Mouse (Mus musculus) C2C12 (cell line): Measurements from ENCODE around the gene Lmtk3. TPM values are rescaled to one million over a fixed set of nuclear protein-coding genes. Genes with fewer than 3 reads are reported as not detected.

Source experiments
- H3K27me3 ChIP-seq: one replicate; pipeline ENCODE4 v1.6.1; 2011; ENCODE audit not compliant: control insufficient read depth, insufficient read depth, insufficient read length
- H3K36me3 ChIP-seq: one replicate; pipeline ENCODE4 v1.6.1; 2011; ENCODE audit not compliant: control insufficient read depth, insufficient read depth
- H3K4me3 ChIP-seq: one replicate; pipeline ENCODE4 v1.5.1; 2011; ENCODE audit warnings: mild to moderate bottlenecking, control low read depth; ENCODE audit not compliant: poor library complexity, insufficient read depth, severe bottlenecking
- H3K79me2 ChIP-seq: one replicate; pipeline ENCODE4 v1.6.1; 2011; ENCODE audit not compliant: control insufficient read depth, insufficient read depth
- H3K79me3 ChIP-seq: one replicate; pipeline ENCODE4 v1.6.1; 2011; ENCODE audit warnings: low read depth, control low read depth
- H3ac ChIP-seq: one replicate; pipeline ENCODE3; 2011; ENCODE audit warnings: low read depth; ENCODE audit not compliant: control insufficient read depth, insufficient read length
- CEBPB ChIP-seq: IDR thresholded peaks from one replicate; pipeline ENCODE4 v1.6.1; 2011; ENCODE audit warnings: low read depth, mild to moderate bottlenecking, control low read depth, moderate library complexity
- CTCF ChIP-seq: IDR thresholded peaks from one replicate; pipeline ENCODE4 v1.5.1; 2011; ENCODE audit not compliant: control insufficient read depth, insufficient read depth, insufficient read length
- FOSL1 ChIP-seq: IDR thresholded peaks from one replicate; pipeline ENCODE4 v1.8.0; 2011; ENCODE audit warnings: mild to moderate bottlenecking, low read length; ENCODE audit not compliant: poor library complexity, insufficient read depth, severe bottlenecking
- MAX ChIP-seq: IDR thresholded peaks from one replicate; pipeline ENCODE4 v1.6.1; 2011; ENCODE audit warnings: mild to moderate bottlenecking, control low read depth
- MYOD1 ChIP-seq: IDR thresholded peaks from one replicate; pipeline ENCODE4 v1.6.1; 2011; ENCODE audit warnings: low read depth; ENCODE audit not compliant: control insufficient read depth, insufficient read length
- MYOG ChIP-seq: IDR thresholded peaks from one replicate; pipeline ENCODE4 v1.6.1; 2011; ENCODE audit not compliant: control insufficient read depth, insufficient read length; ENCODE audit errors: extremely low read depth
- USF1 ChIP-seq: IDR thresholded peaks from one replicate; pipeline ENCODE4 v1.6.1; 2011; ENCODE audit warnings: low read depth, mild to moderate bottlenecking, control low read depth, moderate library complexity
- polyA plus RNA-seq: library from polyadenylated mRNA; unstranded; fragments of >200 nt; fragmentation: generic; extraction: Trizol; gene quantifications from one replicate; pipeline ENCODE4 v1.2.1, GENCODE M21; 2012; ENCODE audit warnings: missing spikeins

Lmtk3 gene
- polyA plus RNA-seq, 1 experiment = 0.27 TPM

DNA sequence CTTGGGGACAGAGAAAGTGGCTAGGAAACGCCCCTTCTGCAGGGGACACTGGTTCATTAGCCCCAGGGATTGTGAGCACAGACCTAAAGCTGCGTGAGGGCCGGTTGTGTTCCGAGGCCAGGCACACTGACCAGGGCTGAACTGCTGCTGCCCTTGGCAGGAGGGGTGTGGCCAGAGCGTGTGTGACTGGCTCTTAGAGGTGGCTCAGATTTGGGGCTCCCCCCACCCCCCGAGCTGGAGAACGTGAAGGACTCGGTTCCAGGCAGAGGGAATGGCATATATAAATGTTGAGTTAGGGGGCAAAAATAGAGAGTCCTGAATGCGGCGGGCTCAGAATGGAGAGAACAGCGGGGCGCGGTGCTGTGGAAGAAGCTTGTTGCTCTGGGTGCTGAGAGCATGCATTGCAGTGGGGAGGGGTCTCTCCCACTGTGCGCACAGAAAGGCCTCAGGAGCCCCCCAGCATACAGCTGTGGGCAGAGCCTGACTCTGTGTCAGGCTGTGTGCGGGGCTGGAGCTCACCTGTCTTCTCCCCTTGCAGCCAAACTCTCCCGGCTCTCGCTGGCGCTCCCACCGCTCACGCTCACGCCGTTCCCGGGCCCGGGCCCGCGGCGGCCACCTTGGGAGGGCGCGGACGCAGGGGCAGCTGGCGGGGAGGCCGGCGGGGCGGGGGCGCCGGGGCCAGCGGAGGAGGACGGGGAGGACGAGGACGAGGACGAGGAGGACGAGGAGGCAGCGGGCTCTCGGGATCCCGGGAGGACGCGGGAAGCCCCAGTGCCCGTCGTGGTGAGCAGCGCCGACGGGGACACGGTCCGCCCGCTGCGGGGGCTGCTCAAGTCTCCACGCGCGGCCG is 14.3 kb downstream of the Lmtk3 start:
- Histone ChIP-seq H3K79me3 (no peaks in the 10 kb centered on the region), H3K27me3 (peaks cover 31% of the 10 kb centered on the region)

DNA sequence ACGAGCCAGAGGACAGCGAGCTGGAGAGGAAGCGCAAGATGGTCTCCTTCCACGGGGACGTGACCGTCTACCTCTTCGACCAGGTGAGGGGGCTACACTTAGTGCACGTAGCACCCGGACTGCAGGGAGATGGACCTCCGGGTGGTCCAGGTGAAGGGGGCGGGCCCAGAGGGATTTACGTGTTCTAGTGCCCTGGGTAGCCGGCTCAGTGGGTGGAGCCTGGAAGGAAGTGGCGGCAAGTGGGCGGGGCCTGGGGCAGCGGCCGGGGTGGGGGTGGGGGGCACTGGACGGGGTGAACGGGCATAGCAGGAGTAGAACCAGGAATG is 14.9 kb downstream of the Lmtk3 start:
- no peaks in the 10 kb centered on the region for H3K79me3 ChIP-seq
- H3ac ChIP-seq = no peak overlapping the region
- no peaks in the 10 kb centered on the region for H3K79me2 ChIP-seq
- no peak overlapping the region for H3K4me3 ChIP-seq
- no peaks in the 10 kb centered on the region for H3K36me3 ChIP-seq
- TF ChIP-seq FOSL1 = no peak
- no peak for TF ChIP-seq MYOD1
- no peak for TF ChIP-seq MAX
- no peak for TF ChIP-seq USF1
- TF ChIP-seq CTCF = no peak
- H3K27me3 ChIP-seq = peaks cover 31% of the 10 kb centered on the region

More for the DNA sequence above, 14.3 kb downstream of the Lmtk3 start:
- Histone ChIP-seq H3K4me3 (no peak overlapping the region), H3K79me2 (no peaks in the 10 kb centered on the region), H3K36me3 (no peaks in the 10 kb centered on the region), H3ac (no peak overlapping the region)
- TF ChIP-seq FOSL1 = no peak
- TF ChIP-seq MYOG = no peak
- no peak for TF ChIP-seq MYOD1
- no peak for TF ChIP-seq CTCF
- no peak for TF ChIP-seq CEBPB
- no peak for TF ChIP-seq USF1
- no peak for TF ChIP-seq MAX

DNA sequence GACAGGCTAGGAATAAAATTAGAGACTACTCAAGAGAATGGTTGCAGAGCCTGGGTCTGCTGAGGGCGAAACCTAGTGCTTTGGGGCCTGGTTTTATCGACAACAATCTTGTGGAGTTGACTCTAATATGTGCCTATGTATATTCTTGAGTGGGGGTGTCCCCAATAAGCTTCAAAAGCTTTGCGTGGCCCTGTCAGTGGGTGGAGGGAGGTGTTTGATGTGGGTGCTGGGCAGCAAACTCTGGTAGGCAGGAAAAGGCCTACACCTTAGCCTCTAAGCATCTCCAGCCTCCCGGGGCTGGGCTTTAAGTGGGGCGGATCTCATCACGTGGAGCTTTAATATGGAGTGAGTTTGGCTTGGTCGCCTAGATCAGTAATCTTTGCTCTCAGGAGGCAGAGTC is 15.4 kb downstream of the Lmtk3 start:
- Histone ChIP-seq H3K79me2 (no peaks in the 10 kb centered on the region), H3K36me3 (no peaks in the 10 kb centered on the region), H3K27me3 (peaks cover 31% of the 10 kb centered on the region), H3ac (no peak overlapping the region), H3K79me3 (no peaks in the 10 kb centered on the region), H3K4me3 (no peak overlapping the region)
- TF ChIP-seq MAX (no peak), MYOG (no peak), CEBPB (no peak), CTCF (no peak), USF1 (no peak), FOSL1 (no peak)

DNA sequence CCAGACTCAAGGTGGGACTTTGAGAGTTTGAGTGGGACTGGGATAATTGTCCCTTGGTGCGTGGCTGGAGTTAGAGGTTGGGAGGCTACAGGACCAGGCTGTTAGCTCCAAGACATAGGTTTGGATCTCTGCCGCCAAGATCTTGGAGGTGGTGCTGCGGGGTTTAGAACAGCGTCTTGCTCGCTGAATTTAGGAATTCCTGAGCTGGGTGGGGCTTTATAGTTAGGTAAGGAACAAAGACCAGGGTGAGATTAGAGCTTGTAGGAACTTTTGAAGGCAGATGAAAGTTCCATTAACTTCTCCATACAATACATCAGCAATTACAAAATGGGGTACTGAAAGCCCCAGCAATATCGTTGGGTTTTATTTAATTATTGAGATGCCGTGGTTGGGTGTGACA is 16.5 kb downstream of the Lmtk3 start:
- Histone ChIP-seq H3K79me3 (no peaks in the 10 kb centered on the region), H3ac (no peak overlapping the region), H3K4me3 (no peak overlapping the region), H3K27me3 (peaks cover 24% of the 10 kb centered on the region), H3K36me3 (no peaks in the 10 kb centered on the region), H3K79me2 (no peaks in the 10 kb centered on the region)
- TF ChIP-seq FOSL1 = no peak
- TF ChIP-seq CTCF = no peak
- TF ChIP-seq CEBPB = no peak
- no peak for TF ChIP-seq MYOG

DNA sequence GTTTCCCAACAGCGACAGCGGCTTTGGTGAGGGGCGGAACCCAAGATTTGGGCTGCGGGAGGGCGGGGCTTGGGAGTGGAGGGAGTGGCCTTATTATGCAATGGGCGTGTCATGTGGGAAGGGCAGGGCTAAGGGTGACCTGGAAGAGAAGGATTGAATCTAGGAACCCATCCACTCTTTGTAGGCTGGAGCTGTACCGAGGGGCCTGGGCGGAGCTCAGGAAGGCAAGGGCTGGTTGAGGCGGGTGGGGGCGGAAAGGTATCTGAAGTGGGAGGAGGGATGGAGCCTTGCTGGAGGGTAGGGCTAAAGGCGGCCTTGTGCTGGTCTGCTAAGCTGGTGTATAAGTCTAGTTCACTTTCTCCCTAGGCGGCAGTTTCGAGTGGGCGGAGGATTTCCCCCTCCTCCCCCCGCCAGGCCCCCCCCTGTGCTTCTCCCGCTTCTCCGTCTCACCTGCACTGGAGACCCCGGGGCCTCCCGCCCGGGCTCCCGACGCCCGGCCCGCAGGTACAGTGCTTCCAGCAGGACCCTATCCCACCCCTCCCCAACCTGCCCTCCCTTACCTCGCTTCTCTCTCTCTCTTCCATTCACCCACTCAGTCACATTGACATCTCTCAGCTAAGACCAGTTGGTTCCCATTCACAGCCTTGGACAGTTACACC is 17.1 kb downstream of the Lmtk3 start:
- TF ChIP-seq CTCF (no peak), CEBPB (peak; percentile 63)
- peaks cover 19% of the 10 kb centered on the region for H3K27me3 ChIP-seq
- H3K79me3 ChIP-seq = no peaks in the 10 kb centered on the region
- H3K4me3 ChIP-seq = peak overlapping the region; percentile 6
- no peaks in the 10 kb centered on the region for H3K36me3 ChIP-seq
- H3ac ChIP-seq = peak overlapping the region; percentile 45
- no peaks in the 10 kb centered on the region for H3K79me2 ChIP-seq

DNA sequence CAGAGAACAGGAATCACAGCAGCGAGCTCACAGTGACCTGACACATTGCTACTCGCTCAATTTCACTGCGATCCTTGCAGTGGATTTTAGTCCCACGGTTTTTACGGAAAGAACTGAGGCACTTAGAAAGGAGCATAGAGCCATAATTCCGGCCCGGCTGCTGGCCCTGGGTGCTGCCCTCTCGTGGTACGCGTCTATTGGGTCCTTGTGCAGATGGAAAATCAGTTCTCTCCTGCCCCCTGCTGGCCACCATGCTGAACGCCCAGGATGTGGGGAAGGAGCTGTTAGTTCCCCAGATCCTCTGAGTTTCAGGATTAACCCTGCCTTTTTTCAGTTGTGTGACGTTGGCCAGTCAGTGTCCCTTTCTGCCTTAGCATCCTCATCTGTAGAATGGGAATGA is 17.8 kb downstream of the Lmtk3 start:
- peak overlapping the region; percentile 6 for H3K4me3 ChIP-seq
- H3ac ChIP-seq = no peak overlapping the region
- H3K27me3 ChIP-seq = peaks cover 19% of the 10 kb centered on the region
- no peaks in the 10 kb centered on the region for H3K79me3 ChIP-seq
- no peak for TF ChIP-seq USF1
- peak; percentile 92 for TF ChIP-seq CTCF
- no peak for TF ChIP-seq MYOD1
- TF ChIP-seq MAX = peak; percentile 46
- no peak for TF ChIP-seq CEBPB
- no peak for TF ChIP-seq MYOG
- TF ChIP-seq FOSL1 = no peak
- no peaks in the 10 kb centered on the region for H3K79me2 ChIP-seq
- H3K36me3 ChIP-seq = no peaks in the 10 kb centered on the region
